Mouse (Mus musculus): ENCODE data around the gene Csf1.

The Csf1 gene

GRCm38 (mm10) chr3:107781304-107781703 lies 21.0 kb upstream of the Csf1 start:
- DNase-seq (ENCODE audit: low spot score), result no peak

GRCm38 (mm10) chr3:107778016-107778415 lies 17.7 kb upstream of the Csf1 start:
- no peak for DNase-seq (ENCODE audit: low spot score)

- DNase-seq (ENCODE audit: low spot score), result no peak
Measured at GRCm38 (mm10) chr3:107776295-107776694, 16.0 kb upstream of the Csf1 start.

GRCm38 (mm10) chr3:107775736-107776135 lies 15.5 kb upstream of the Csf1 start:
- no peak for DNase-seq (ENCODE audit: low spot score)

- DNase-seq (ENCODE audit: low spot score), result no peak
Measured at GRCm38 (mm10) chr3:107775056-107775455, 14.8 kb upstream of the Csf1 start.

- DNase-seq (ENCODE audit: low spot score), result no peak
Measured at GRCm38 (mm10) chr3:107772860-107773259, 12.6 kb upstream of the Csf1 start.

GRCm38 (mm10) chr3:107769692-107770091 lies 9.4 kb upstream of the Csf1 start:
- DNase-seq (ENCODE audit: low spot score), result no peak

GRCm38 (mm10) chr3:107768104-107768989 lies 8.1 kb upstream of the Csf1 start:
- no peak for DNase-seq (ENCODE audit: low spot score)

- DNase-seq (ENCODE audit: low spot score), result no peak
Measured at GRCm38 (mm10) chr3:107766804-107767203, 6.5 kb upstream of the Csf1 start.

GRCm38 (mm10) chr3:107765979-107766378 lies 5.7 kb upstream of the Csf1 start:
- DNase-seq (ENCODE audit: low spot score), result no peak

GRCm38 (mm10) chr3:107763552-107763951 lies 3.3 kb upstream of the Csf1 start:
- DNase-seq (ENCODE audit: low spot score), result no peak

GRCm38 (mm10) chr3:107761446-107761845 lies 1.2 kb upstream of the Csf1 start:
- DNase-seq (ENCODE audit: low spot score), result no peak

GRCm38 (mm10) chr3:107760771-107761170 lies 502 bp upstream of the Csf1 start:
- DNase-seq (ENCODE audit: low spot score), result no peak

GRCm38 (mm10) chr3:107758638-107759037 lies 1.6 kb downstream of the Csf1 start:
- no peak for DNase-seq (ENCODE audit: low spot score)

- DNase-seq (ENCODE audit: low spot score), result no peak
Measured at GRCm38 (mm10) chr3:107758176-107758575, 2.1 kb downstream of the Csf1 start.

GRCm38 (mm10) chr3:107757365-107758129 lies 2.7 kb downstream of the Csf1 start:
- peak; percentile 72 for DNase-seq (ENCODE audit: low spot score)

- DNase-seq (ENCODE audit: low spot score), result no peak
Measured at GRCm38 (mm10) chr3:107756481-107756866, 3.8 kb downstream of the Csf1 start.

- DNase-seq (ENCODE audit: low spot score), result no peak
Measured at GRCm38 (mm10) chr3:107755702-107756480, 4.4 kb downstream of the Csf1 start.

- no peak for DNase-seq (ENCODE audit: low spot score)
Measured at GRCm38 (mm10) chr3:107754632-107755031, 5.6 kb downstream of the Csf1 start.

GRCm38 (mm10) chr3:107751607-107752006 lies 8.7 kb downstream of the Csf1 start:
- DNase-seq (ENCODE audit: low spot score), result no peak

GRCm38 (mm10) chr3:107750775-107751540 lies 9.3 kb downstream of the Csf1 start:
- DNase-seq (ENCODE audit: low spot score), result no peak

- DNase-seq (ENCODE audit: low spot score), result no peak
Measured at GRCm38 (mm10) chr3:107749446-107749845, 10.8 kb downstream of the Csf1 start.
